Mouse (Mus musculus) activated CD4-positive, CD25-positive, alpha-beta regulatory T cell, adult 4 months (primary cell): ENCODE results near the gene Cnnm3. TPM values are rescaled to one million over a fixed set of nuclear protein-coding genes. Genes with fewer than 3 reads are reported as not detected.
"Not testable (repeated sequence)": the region's sequence is repeated elsewhere in the genome, so short reads cannot be mapped to it uniquely, and the experiment has no call there.

Source experiments
- ATAC-seq: one replicate; pipeline ENCODE4 v1.8.0; 2017
- polyA plus RNA-seq, 2 experiments: library from polyadenylated mRNA; unstranded; fragments of 100-300 nt; shearing (Covaris generic); gene quantifications; one replicate each; pipeline ENCODE4 v1.2.1; 2017

Cnnm3 gene
- polyA plus RNA-seq, 2 experiments from 2014 or later, result 4.0 to 5.5 TPM

DNA sequence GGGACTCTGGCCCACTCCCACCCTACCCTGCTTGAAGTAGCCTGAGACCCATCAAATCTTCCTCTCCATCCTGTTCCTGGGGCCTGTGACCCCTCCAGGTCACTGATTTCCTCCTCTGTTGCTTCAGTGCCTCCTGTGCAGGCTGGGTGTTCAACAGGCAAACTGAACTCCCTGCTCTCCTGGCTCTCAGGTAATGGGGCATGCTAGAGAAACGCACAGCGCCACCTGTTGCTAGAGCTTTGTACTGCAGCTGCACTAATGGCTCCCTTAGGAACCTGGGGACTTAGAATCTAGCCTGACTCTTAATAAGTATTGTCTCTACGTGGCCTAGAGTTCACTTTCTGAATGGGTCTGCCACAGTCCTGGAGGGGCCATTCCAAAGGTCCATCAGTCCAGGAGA is 10.4 kb upstream of the Cnnm3 start:
- ATAC-seq, result peak; percentile 72

DNA sequence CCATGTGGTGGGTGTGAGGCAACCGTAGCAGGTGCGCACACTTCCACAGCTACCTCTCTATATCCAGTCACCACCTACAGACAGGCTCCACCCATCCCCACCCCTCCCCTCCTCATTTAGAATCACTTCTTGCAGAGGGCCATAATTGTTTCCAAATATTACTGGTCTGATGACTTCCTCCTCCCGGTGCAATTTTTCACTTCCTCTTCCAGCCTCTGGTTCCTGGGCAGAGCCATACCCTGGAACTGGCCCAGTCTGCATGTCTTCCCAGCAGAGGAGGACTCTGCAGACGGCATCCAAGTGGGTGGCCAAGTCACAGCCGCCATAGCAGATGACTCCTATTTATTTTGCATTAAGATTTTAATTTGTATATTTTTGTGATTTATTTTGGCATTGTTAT is 3.4 kb upstream of the Cnnm3 start:
- no peak for ATAC-seq

DNA sequence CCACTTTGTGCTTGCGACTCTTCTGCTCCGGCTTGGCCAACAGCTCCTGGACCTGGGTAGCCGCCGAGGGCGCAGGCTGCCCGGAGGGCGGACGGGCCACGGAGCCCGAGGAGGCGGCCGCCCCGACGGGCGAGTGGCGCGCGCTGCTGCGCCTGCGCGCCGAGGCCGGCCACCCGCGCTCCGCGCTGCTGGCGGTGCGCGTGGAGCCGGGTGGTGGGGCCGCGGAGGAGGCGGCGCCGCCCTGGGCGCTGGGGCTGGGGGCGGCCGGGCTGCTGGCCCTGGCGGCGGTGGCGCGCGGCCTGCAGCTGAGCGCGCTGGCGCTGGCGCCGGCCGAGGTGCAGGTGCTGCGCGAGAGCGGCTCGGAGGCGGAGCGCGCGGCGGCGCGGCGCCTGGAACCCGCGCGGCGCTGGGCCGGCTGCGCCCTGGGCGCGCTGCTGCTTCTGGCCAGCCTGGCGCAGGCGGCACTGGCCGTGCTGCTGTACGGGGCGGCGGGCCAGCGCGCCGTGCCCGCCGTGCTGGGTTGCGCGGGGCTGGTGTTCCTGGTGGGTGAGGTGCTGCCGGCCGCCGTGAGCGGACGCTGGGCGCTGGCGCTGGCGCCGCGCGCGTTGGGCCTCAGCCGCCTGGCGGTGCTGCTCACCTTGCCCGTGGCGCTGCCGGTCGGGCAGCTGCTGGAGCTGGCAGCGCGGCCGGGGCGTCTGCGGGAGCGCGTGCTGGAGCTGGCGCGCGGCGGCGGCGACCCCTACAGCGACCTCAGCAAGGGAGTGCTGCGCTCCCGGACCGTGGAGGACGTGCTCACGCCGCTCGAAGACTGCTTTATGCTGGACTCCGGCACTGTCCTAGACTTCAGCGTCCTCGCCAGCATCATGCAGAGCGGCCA is 660 bp downstream of the Cnnm3 start:
- peak; percentile 27 for ATAC-seq

DNA sequence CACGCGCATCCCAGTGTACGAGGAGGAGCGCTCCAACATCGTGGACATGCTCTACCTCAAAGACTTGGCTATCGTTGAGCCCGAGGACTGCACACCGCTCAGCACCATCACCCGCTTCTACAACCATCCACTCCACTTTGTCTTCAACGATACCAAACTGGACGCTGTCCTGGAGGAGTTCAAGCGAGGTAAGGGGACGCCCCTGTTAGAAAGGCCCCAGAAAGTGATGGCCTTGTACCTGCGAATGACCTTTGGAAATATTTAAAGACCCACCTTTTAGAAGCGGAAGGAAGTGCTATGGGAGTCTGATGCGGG is 1.3 kb downstream of the Cnnm3 start:
- ATAC-seq, result no peak

DNA sequence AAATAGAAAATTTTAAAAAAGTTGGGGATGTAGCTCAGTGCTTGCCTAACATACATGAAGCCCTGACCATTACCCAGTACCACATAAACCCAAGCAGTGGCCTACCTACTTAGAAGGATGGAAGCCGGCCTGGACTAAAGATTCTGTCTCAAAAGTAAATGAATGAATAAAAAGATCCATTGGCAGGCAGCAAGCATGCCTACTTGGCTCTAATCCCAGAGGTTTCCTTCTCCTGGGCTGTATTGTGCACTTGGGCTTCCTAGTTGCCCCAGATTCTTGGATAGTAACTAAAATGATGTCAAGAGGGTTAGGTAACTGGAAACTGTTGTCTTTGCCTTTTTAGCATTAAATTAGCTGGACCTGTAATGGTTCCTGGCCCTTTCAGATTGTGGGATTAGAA is 1.6 kb downstream of the Cnnm3 start:
- ATAC-seq, result no peak

DNA sequence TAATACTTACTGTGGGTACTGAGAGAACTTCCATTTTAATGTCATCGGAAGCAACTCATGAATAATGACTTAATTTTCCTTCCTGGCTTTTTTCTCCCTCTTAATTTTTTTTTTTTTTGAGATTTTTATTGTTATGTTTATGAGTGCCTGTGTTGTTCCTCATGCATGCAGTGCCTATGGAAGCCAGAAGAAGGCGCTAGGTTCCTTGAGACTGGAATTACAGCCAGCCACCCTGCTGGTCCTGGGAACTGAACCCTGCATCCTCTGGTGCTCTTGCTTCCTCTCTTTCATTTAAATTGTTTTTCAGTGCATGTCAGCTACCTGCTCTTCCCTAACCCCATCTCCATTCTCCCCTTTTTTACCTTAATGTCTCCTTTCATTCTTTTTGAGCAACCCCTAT is 2.1 kb downstream of the Cnnm3 start:
- no peak for ATAC-seq

DNA sequence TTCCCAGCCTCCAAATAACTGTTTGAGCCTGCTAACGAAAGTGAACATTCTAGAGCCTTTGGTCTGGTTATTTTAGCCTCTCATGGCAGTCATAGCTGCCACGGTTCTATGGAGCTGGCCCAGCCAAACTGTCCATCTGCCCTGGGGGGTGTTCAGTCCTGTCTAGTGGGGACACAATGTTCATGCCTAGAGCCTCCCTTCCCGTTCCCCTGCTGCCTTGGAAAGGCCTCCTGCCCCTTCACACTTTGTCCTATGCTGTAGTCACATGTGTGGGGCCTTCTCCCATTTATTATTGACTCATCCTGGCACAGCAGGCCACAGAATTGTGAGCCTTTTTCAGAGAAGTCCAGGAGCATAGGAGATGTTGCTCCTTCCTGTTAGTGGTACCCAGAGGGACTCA is 6.6 kb downstream of the Cnnm3 start:
- no peak for ATAC-seq

DNA sequence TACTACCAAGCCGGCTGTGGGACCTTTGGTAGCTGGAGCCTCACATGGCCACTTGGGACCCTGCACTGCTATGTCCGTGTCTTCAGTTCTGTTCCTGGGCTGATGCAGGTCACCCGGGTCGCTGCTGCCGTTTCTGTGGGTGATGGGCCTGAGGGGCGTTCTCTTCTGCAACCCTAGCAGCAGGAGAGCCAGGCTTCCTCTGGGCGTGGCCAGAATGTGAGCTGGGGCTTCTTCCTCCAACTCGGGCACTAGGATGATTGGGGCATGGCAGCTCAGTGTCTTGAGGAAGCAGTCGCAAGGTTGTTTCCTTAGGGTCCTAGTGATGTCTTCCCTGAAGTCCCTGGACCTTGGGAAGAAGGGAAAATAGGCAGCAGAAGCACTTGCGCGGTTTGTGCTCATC is 8.0 kb downstream of the Cnnm3 start:
- ATAC-seq, result no peak

DNA sequence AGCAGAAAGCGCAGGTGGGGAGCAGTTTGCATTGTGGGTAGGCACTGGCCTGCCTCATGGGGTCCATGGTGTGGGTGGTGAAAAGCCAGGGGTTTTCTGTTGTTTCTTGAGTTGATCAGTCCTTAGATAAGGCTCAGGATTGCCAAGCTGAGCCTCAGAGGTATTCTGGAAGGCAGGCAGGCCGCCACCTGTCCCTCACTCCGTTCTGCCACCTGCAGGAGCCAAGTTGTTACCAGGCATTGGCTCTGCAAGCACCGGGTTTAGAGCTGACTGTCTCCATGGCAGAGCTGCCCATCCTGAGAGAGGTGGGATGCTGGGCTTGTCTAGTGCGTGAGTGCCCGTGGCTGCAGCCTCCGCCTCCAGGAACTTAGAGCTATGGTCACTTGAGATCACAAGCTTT is 10.5 kb downstream of the Cnnm3 start:
- no peak for ATAC-seq

DNA sequence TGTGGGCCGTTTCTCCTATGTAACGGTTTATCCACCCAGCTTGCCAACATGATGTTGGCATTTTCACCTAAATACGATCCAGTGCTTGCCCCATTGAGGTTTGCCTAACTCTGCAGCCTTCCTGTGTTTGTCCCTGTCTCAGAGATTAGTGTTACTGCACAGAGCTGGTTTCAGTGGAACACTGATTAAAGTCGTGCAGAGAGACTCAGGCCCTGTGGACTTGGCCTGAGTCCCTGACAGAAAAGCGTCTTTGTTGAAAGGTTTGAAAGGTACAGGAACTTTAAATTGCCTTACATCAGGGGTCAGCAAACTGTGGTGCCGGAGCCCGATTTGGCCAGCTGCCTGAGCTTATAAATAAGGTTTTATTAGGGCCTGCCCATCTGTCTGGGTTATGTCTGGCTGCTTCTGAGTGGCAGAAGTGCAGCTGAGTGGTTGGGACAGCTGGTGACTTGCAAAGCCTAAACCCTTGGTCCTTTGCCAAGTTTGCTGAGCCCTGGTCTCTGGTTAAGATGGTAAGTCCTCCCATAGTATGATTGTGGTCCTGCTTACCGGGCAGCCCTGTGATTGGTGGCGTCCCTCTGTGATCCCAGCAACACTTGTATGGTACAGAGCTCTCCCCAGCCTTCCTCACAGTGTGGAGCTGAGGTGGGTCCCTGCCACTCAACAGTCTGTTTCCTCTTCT is 11.8 kb downstream of the Cnnm3 start:
- no peak for ATAC-seq

DNA sequence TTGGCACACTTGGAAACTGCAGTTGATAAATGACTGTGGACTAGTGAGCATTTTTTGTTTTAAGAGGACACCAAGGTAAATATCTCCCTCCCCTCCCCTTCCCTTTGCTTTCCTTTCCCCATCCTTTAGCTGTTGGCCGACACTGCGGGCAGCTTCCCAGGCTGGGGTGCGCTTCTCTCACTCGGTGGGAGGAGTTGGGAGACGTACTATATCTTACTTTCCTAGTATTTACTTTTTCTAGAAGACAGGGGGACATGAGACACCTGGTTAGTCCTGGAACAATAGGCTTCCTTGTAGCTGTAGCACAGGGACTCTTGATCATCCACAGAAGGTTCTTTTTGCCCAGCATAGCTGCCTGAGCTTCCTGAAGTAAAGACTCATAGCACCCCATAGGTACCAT is 12.4 kb downstream of the Cnnm3 start:
- no peak for ATAC-seq

DNA sequence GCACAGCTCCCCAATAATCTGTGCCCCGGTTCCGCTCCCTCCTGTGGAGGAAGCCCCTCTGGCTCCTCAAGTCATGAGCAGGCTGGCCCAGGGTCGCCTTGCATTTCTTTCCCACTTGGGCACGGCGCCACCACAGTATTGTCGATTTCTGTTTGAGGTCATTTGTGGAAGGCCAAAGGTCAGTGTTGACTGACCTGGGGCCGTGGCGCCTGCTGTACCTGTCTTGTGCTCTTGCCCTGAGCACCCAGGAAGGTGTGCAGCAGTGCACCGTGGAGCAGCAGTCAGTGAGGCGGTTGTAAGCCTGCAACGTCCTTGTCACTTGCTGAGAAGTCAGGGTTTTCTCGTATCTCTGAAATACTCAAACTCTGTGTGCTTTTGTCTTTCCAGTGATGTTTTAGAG is 14.1 kb downstream of the Cnnm3 start:
- ATAC-seq, result no peak

DNA sequence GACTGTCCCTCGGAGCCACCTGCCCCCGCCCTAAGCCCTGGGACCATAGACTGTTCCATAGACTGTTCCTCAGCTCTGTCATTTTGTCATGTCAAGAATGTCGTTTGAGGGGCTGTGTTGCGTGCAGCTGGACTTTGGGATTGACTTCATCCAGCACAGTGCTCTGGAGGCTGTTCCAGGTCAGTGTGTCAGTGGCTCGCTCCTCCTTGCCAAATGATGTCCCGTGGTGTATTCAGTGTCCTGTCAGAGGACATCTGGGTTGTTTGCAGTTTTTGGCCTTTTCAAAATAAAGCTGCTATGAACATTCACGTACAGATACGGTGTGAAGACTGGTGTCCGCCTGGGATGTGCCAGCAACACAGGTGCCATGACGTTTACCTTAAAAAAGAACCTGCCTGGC is 15.2 kb downstream of the Cnnm3 start:
- no peak for ATAC-seq

DNA sequence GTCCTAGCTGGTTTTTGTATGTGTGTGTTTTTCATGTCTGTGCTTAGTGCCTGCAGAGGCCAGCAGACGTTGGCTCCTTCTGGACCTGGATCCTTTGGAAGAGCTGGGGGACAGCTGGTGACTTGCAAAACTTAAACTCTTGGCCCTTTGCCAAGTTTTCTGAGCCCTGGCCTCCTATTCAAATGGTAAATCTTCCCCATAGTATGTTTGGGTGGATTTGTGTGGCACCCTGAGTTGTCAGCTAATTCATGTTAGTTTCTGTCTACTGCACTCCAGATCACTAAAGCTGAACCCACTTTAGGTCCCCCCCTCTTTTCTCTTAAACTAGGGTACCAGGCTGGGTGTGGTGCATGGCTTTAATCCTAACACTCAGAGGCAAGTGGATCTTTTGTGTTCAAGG is 16.7 kb downstream of the Cnnm3 start:
- ATAC-seq, result no peak

DNA sequence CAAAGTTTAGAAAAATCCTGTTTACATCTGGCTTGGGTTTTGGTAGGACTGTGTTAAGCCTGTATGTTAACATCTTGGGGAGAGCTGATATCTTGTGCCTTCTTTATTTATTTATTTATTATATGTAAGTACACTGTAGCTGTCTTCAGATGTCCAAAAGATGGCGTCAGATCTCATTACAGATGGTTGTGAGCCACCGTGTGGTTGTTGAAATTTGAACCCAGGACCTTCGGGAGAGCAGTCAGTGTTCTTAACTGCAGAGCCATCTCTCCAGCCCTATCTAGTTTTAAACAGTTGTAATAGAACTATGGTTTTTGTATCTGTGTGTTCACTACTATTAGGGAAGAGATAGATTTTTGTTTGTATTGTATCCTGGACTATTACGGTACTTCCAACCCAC is 17.6 kb downstream of the Cnnm3 start:
- no peak for ATAC-seq

DNA sequence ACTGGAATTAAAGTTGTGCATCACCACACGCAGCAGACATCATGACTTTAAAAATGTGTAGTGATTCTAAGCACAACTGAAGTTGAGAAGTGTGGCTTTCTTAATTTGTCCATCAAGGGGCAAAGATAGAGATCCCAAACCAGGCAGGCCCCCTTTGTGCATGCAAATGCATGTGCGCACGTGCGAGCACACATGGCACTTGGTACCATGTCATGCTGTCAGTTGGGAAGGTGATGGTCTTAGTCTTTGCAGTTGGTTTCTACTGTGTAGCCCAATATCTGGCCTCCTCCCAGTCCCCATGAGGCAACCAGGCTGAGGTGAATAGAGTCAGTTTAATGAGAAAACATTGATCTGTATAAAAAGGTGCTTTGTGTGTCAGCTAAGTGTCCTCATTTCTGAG is 18.2 kb downstream of the Cnnm3 start:
- ATAC-seq, result no peak

DNA sequence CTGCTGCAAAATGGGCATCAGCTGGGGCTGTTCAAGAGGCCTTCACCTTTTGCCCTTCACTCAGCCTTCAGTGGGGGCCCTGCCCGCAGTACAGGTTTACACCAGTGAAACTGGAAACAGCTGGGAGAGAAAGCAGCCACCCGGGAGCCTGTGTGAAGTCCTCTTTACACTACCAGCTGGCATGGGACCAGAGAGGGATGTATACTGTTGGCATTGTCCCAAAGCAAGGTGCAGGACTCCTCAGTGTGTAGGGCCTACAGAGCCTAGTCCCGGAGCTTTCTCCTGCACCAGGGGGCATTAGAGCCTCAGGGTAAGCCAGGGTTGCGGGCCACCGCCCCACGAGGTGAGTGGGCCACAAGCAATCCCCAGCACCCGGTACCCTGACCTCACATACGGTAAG is 18.8 kb downstream of the Cnnm3 start:
- ATAC-seq, result no peak

DNA sequence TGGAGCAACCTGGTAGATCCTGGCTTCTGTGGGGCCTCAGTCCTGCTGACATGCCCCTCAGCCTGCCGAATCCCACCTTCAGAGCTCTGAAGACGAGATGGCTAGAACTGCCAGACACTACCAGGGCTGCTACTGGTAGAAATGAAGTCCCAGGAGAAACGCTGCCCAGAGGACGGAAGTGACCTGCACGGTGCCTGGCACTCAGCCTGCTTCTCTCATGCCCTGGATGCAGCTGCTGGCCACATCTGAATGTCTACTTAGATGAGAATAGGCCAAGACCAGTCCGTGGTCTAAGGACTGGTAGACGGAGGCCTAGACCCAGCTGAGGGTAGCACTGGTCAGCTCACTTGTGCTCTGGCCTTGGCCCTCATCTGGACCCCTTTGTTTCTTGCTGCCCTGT is 19.3 kb downstream of the Cnnm3 start:
- ATAC-seq, result no peak

DNA sequence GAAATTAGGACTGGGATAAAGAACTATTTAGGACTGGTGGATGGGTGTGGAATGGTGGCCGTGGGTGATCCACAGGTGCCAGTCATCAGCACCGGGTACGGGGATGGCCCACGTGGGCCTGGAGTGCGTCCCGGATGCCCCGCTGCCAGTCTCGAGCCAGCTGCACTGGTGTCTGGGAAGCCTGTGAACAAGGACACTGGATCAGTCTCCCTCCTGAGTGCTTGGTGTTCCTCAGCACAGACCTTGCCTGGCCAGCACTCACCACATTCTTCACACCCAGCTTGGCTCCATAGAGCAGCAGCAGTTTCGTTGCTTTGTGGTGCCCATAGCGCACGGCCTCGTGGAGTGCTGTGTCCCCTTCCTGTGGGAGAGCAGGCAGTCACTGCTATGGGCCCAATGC is 19.8 kb downstream of the Cnnm3 start:
- no peak for ATAC-seq

DNA sequence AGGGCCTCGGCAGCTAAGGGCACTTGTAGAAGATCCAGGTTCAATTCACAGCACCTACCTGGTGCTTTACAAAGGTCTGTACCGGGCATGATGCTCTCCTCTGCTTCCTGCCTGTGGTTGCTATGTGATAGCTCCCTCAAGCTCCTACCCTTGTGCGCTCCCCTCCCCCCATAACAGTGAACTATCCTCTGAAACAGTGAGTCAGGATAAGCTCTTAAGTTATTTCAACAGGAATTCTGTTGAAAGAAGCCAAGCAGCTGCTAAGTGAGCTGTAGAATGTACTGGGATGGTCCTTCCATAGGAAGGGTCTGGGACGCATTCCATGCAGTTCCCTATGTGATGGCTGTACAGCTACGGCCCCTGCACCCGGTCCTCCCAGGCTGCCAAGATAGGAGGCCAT is 21.9 kb downstream of the Cnnm3 start:
- no peak for ATAC-seq

DNA sequence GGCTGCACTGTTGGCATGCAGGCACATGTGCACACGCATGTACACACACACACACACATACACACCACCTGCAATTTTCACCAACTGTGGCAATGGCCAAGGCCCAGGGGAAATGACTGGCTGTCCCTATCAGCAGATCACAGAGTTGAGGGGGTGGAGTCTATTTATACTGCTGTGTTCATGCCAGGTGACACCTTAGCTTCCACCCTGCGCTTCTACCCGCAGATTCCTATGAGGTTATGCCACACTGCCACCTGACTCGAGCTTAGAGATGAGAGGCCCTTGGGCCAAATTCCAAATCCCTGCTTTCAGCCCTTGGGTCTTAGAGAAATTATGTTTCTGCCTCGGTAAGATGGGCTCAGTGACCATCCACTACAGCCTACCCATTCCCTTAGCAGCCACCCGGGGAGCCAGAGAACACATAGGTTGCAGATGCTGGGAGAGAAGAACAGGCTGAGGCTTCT is 23.0 kb downstream of the Cnnm3 start:
- no peak for ATAC-seq

DNA sequence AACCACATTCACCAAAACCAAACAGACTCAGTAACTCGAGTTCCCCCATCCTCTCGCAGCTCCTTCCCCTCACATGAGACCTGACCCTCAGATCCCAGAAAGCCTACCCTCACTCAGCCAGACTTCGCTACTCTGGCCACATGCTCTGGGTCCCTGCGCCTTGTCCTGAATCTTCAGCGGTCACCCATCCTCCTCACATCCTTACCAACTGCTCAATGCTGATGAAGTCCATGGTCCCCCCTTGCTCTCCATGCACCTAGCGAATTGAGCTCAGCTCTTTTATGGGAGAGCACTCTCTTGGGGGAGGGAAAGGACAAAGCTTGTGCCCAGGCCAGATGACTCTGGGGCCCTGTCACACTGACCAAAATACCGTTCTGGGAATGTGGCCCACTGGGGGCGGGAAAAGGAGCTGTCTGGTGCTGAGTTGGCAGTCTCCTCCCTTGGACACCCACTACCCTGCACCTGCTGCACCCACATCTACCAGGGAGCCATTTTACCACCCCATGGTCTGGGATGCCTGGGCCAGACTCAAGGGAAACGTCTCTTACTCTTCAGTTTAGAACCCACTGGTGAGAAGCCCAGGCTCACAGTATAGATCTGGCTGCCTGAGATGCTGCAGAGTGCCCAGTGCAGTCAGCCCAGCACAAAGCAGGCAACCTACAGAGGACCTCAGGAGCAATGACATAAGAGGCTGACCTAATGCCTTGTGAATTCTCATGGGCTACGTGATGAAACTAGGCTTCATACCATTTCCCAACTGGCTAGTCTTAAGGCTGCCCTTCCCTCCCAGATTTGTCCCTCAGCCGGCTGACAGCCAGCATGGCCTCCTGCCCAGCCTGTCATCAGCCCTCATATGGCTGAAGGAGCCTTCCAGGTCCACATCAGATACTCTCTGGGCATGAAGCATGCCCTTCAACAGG is 24.1 kb downstream of the Cnnm3 start:
- ATAC-seq, result no peak

DNA sequence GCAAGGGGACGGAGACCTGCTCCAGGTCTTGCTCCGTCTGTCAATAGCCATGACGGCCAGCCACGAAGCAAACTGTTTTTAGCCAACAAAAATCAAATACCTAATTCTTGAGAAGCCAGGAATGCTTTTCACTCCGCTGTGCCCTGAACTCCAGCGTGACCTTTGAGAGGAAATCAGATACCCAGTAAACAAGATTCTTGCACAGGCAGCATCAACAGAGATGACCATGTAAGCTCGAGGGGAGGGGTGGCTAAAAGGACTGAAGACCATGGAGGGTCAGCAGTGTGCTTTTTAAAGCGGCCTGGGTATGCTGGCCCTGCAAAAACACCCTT is 24.7 kb downstream of the Cnnm3 start:
- no peak for ATAC-seq

DNA sequence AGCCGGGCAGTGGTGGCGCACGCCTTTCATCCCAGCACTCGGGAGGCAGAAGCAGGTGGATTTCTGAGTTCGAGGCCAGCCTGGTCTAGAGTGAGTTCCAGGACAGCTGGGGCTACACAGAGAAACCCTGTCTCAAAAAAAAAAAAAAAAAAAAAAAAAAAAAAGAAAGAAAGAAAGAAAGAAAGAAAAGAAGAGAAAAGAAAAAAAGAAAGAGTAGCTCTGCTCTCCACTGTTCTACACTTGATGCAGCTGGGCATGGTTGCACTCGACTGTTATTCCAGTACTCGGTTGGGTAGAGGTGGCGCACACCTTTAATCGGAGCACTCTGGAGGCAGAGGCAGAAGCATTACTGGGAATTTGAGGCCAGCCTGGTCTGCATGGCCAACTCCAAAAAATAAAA is 25.1 kb downstream of the Cnnm3 start, which contains the start of gene Ankrd23:
Ankrd23 (minus strand) TSS at position 101 of the 400 bp plus-strand sequence.
- ATAC-seq, result not testable (repeated sequence)
